Mouse (Mus musculus): ENCODE measurements around the gene Sfpq. TPM values are rescaled to one million over a fixed set of nuclear protein-coding genes. Genes with fewer than 3 reads are reported as not detected.

Gene Sfpq
- polyA plus RNA-seq, 1 experiment from 2014 or later: 56.4 TPM

DNA sequence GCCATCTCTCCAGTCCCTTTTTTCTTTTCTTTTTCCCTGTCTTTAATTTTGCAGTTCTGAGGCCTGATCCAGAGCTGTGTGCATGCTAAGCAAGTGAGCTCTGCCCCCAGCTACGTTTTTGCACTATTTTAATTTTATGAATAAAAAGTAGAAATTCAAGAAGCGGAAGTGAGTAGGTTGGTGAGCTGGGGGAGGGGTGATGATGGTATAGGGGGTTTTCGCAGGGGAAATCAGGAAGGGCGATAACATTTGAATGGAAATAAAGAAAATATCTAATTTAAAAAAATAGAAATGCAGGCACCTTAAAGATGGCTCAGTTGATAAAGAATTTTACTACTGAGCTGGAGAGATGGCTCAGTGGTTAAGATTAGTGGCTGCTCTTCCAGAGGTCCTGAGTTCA lies 22.4 kb downstream of the Sfpq start:
- H3K4me1 ChIP-seq (ENCODE audit: control insufficient read depth, insufficient read depth, low read length): no peaks in the 10 kb centered on the region
- no peak overlapping the region for H3K27ac ChIP-seq (ENCODE audit: low read length)
- no peaks in the 10 kb centered on the region for H3K27me3 ChIP-seq (ENCODE audit: control insufficient read depth, insufficient read depth, low read depth, low read length)
- H3K9me3 ChIP-seq (replicated peaks; ENCODE audit: control insufficient read depth, low read length, poor library complexity, severe bottlenecking): no peaks in the 10 kb centered on the region
- no peak overlapping the region for H3K4me3 ChIP-seq (ENCODE audit: low read depth, low read length)
- ATAC-seq: no peak
- no peak overlapping the region for H3K9ac ChIP-seq (ENCODE audit: low read depth, low read length)
- no peak overlapping the region for H3K4me2 ChIP-seq (ENCODE audit: low read length)
- H3K36me3 ChIP-seq (ENCODE audit: control insufficient read depth, insufficient read depth, low read length): peaks cover 13% of the 10 kb centered on the region
- 87% methylated on average over 4 of the region's 4 CpGs for WGBS

DNA sequence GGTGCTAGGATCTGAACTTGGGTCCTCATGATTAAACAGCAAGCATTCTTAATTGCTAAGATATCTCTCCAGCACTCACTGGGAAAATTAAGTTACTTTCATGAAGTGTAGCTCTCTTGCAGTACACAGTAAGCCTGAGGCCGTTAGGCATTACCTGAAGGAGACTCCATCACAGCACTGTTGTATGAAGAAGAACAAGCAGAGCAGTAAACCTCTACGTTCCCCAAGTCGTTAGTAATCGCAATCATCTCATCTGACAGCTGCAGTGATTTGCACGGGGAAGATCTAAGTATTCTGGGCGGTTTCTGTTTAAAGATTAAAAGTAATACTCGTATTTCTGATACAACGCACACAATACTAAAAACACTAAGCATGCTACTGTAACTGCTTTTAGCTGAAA lies 30.0 kb downstream of the Sfpq start:
- Histone ChIP-seq H3K9ac (ENCODE audit: low read depth, low read length) (no peak overlapping the region), H3K4me2 (ENCODE audit: low read length) (no peak overlapping the region), H3K27me3 (ENCODE audit: control insufficient read depth, insufficient read depth, low read depth, low read length) (no peaks in the 10 kb centered on the region), H3K36me3 (ENCODE audit: control insufficient read depth, insufficient read depth, low read length) (peaks cover 23% of the 10 kb centered on the region), H3K4me1 (ENCODE audit: control insufficient read depth, insufficient read depth, low read length) (no peaks in the 10 kb centered on the region), H3K27ac (ENCODE audit: low read length) (no peak overlapping the region), H3K4me3 (ENCODE audit: low read depth, low read length) (no peak overlapping the region), H3K9me3 (replicated peaks; ENCODE audit: control insufficient read depth, low read length, poor library complexity, severe bottlenecking) (no peaks in the 10 kb centered on the region)
- no peak for ATAC-seq
- WGBS: 89% methylated on average over 8 of the region's 8 CpGs

DNA sequence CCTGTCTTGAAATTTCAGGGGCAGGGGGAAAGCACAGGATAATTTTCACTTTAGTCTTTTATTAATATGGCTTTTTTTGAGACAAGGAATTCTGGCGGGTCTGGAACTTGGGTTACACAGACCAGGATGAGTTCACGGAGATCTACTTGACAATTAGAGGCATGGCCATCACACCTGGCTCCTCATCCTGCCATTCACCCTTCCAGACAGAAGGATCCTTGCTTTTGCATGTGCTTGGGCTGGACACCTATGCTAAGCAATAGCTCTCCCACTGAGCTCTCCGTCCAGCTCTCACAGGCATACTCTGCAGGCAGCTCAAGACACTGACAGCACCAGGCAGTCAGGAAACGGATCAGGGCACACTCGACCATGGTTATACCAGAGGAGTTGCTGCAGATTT lies 31.9 kb downstream of the Sfpq start:
- no peaks in the 10 kb centered on the region for H3K27me3 ChIP-seq (ENCODE audit: control insufficient read depth, insufficient read depth, low read depth, low read length)
- 92% methylated on average over 5 of the region's 5 CpGs for WGBS
- H3K9me3 ChIP-seq (replicated peaks; ENCODE audit: control insufficient read depth, low read length, poor library complexity, severe bottlenecking): no peaks in the 10 kb centered on the region
- no peak overlapping the region for H3K27ac ChIP-seq (ENCODE audit: low read length)
- H3K9ac ChIP-seq (ENCODE audit: low read depth, low read length): no peak overlapping the region
- peaks cover 22% of the 10 kb centered on the region for H3K36me3 ChIP-seq (ENCODE audit: control insufficient read depth, insufficient read depth, low read length)
- no peak overlapping the region for H3K4me3 ChIP-seq (ENCODE audit: low read depth, low read length)
- no peaks in the 10 kb centered on the region for H3K4me1 ChIP-seq (ENCODE audit: control insufficient read depth, insufficient read depth, low read length)
- no peak for ATAC-seq
- no peak overlapping the region for H3K4me2 ChIP-seq (ENCODE audit: low read length)

- peaks cover 14% of the 10 kb centered on the region; the same call in 1 of the 2 replicates for H3K36me3 ChIP-seq (ENCODE audit: control insufficient read depth, insufficient read depth, low read length)
- no peak for ATAC-seq
- H3K4me1 ChIP-seq (ENCODE audit: control insufficient read depth, insufficient read depth, low read length): no peaks in the 10 kb centered on the region
- H3K27ac ChIP-seq (ENCODE audit: low read length): no peak overlapping the region
- H3K9me3 ChIP-seq (replicated peaks; ENCODE audit: control insufficient read depth, low read length, poor library complexity, severe bottlenecking): no peaks in the 10 kb centered on the region
- no peak overlapping the region for H3K9ac ChIP-seq (ENCODE audit: low read depth, low read length)
- no peaks in the 10 kb centered on the region for H3K27me3 ChIP-seq (ENCODE audit: control insufficient read depth, insufficient read depth, low read depth, low read length)
- H3K4me3 ChIP-seq (ENCODE audit: low read depth, low read length): no peak overlapping the region
- 85% methylated on average over 7 of the region's 7 CpGs for WGBS
- H3K4me2 ChIP-seq (ENCODE audit: low read length): no peak overlapping the region
Measured at GRCm38 (mm10) chr4:127054522-127055198, 33.5 kb downstream of the Sfpq start.

- Histone ChIP-seq H3K9me3 (replicated peaks; ENCODE audit: control insufficient read depth, low read length, poor library complexity, severe bottlenecking) (no peaks in the 10 kb centered on the region), H3K4me2 (ENCODE audit: low read length) (peak within 1 kb of the TSS; percentile 55), H3K9ac (ENCODE audit: low read depth, low read length) (peak within 1 kb of the TSS; percentile 69), H3K27me3 (ENCODE audit: control insufficient read depth, insufficient read depth, low read depth, low read length) (no peaks in the 10 kb centered on the region), H3K27ac (ENCODE audit: low read length) (peak within 1 kb of the TSS; percentile 26; the same call in 1 of the 2 replicates), H3K36me3 (ENCODE audit: control insufficient read depth, insufficient read depth, low read length) (peaks cover 8% of the 10 kb centered on the region; the same call in 1 of the 2 replicates), H3K4me3 (ENCODE audit: low read depth, low read length) (peak within 1 kb of the TSS; percentile 66), H3K4me1 (ENCODE audit: control insufficient read depth, insufficient read depth, low read length) (0 out of 2 replicates have a peak, but pooled peaks cover 2% of the 10 kb centered on the region)
- under 1% methylated on average over 38 of the region's 38 CpGs for WGBS
- ATAC-seq: peak; percentile 91
Measured at GRCm38 (mm10) chr4:127060585-127061290, 39.6 kb downstream of the Sfpq start, which contains the start of gene Zmym1. Gene Zmym1, minus strand, starts transcription at chr4:127061152.

DNA sequence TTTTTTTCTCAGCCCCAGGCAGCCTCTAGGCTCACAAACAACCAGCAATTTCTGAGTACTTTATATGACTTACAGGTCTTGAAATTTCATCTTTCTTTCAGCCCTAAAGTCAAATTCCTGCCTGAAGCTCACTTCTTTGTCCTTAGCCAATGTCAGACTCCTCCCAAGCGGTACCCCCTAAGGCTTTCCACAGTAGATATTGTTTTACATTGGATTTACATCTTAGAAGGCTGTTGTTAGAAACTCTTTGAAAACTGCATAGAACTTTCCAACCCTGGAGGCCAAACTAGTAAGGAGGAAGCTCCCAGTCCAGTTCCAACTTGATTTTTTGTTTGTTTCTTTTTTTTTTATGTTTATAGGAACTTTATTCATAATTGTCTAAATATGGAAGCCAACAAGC lies 42.9 kb downstream of the Sfpq start:
- Histone ChIP-seq H3K4me2 (ENCODE audit: low read length) (no peak overlapping the region), H3K4me3 (ENCODE audit: low read depth, low read length) (no peak overlapping the region), H3K27ac (ENCODE audit: low read length) (no peak overlapping the region), H3K4me1 (ENCODE audit: control insufficient read depth, insufficient read depth, low read length) (0 out of 2 replicates have a peak, but pooled peaks cover 2% of the 10 kb centered on the region), H3K36me3 (ENCODE audit: control insufficient read depth, insufficient read depth, low read length) (no peaks in the 10 kb centered on the region), H3K9me3 (replicated peaks; ENCODE audit: control insufficient read depth, low read length, poor library complexity, severe bottlenecking) (no peaks in the 10 kb centered on the region), H3K9ac (ENCODE audit: low read depth, low read length) (no peak overlapping the region), H3K27me3 (ENCODE audit: control insufficient read depth, insufficient read depth, low read depth, low read length) (no peaks in the 10 kb centered on the region)
- 45% methylated on average over 1 of the region's 1 CpGs for WGBS
- no peak for ATAC-seq

DNA sequence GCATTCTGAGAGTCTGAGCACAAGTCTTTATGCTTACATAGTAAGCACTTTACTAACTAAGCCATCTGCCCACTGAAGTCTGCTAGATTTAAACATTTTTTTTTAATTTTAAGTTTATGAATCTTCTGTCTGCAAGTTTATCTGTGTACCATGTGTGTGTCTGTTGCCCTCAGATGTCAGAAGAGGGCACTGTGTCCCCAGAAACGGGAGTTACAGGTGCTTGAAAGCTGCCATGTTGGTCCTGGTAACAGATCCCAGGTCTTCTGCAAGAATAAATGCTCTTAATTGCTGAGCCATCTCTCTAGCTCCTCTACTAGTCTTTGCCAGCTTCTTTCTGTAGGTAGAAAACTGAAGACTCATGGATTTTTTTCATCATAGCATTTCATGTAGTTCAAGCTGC lies 53.8 kb downstream of the Sfpq start:
- no peak for ATAC-seq
- H3K4me2 ChIP-seq (ENCODE audit: low read length): no peak overlapping the region
- H3K4me1 ChIP-seq (ENCODE audit: control insufficient read depth, insufficient read depth, low read length): peaks cover 19% of the 10 kb centered on the region
- H3K27ac ChIP-seq (ENCODE audit: low read length): no peak overlapping the region
- 73% methylated on average over 1 of the region's 1 CpGs for WGBS
- H3K9ac ChIP-seq (ENCODE audit: low read depth, low read length): no peak overlapping the region
- H3K9me3 ChIP-seq (replicated peaks; ENCODE audit: control insufficient read depth, low read length, poor library complexity, severe bottlenecking): no peaks in the 10 kb centered on the region
- H3K27me3 ChIP-seq (ENCODE audit: control insufficient read depth, insufficient read depth, low read depth, low read length): no peaks in the 10 kb centered on the region
- H3K36me3 ChIP-seq (ENCODE audit: control insufficient read depth, insufficient read depth, low read length): no peaks in the 10 kb centered on the region
- no peak overlapping the region for H3K4me3 ChIP-seq (ENCODE audit: low read depth, low read length)

GRCm38 (mm10) chr4:127076875-127077548 lies 55.9 kb downstream of the Sfpq start, which contains the start of gene Zmym6:
Gene Zmym6, plus strand, starts transcription at chr4:127077383.
- peak within 1 kb of the TSS; percentile 93 for H3K27ac ChIP-seq (ENCODE audit: low read length)
- H3K9ac ChIP-seq (ENCODE audit: low read depth, low read length): peak within 1 kb of the TSS; percentile 68
- WGBS: under 1% methylated on average over 46 of the region's 46 CpGs
- peak within 1 kb of the TSS; percentile 60 for H3K4me3 ChIP-seq (ENCODE audit: low read depth, low read length)
- H3K27me3 ChIP-seq (ENCODE audit: control insufficient read depth, insufficient read depth, low read depth, low read length): no peaks in the 10 kb centered on the region
- H3K4me2 ChIP-seq (ENCODE audit: low read length): peak within 1 kb of the TSS; percentile 79
- peak; percentile 97 for ATAC-seq
- H3K4me1 ChIP-seq (ENCODE audit: control insufficient read depth, insufficient read depth, low read length): peaks cover 27% of the 10 kb centered on the region
- H3K36me3 ChIP-seq (ENCODE audit: control insufficient read depth, insufficient read depth, low read length): no peaks in the 10 kb centered on the region; the same call in 1 of the 2 replicates
- H3K9me3 ChIP-seq (replicated peaks; ENCODE audit: control insufficient read depth, low read length, poor library complexity, severe bottlenecking): no peaks in the 10 kb centered on the region

Measured in midbrain, embryonic 16.5 days (tissue).